Mouse (Mus musculus) E14TG2a.4 (cell line): Measurements from ENCODE around the gene R3hdml.

ENCODE experiments used
- CTCF ChIP-seq: conservative IDR thresholded peaks from 2 replicates; pipeline ENCODE4 v1.5.1; 2014; ENCODE audit warnings: low read length
- NANOG ChIP-seq: IDR thresholded peaks from 2 replicates; pipeline ENCODE4 v1.6.1; 2014; ENCODE audit warnings: borderline replicate concordance, low read length, mixed read lengths

DNA sequence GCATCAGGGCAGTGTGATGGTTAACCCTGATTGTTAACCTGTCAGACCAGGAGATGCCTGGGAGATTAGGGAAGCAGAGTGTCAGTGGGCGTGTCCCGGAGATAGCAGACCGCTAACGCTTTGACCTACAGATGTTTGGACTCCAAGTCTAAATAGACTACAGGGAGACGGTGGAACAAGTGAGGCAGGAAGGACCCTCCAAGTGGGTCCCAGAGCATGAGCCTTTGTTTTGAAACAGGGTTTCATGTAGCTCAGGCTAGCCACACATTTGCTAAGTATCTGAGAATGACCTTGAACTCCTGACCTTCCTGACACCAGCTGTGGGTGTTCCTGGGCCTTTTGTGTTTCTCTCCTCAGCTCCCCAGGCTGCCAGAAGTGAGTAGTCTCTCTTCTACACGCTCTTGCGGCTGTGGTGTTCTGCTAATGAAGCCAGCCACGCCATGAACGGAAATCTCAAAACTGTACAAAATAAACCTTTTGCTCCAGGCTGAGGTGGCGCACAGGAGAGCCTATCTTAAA lies 28.8 kb upstream of the R3hdml start:
- TF ChIP-seq CTCF (no peak), NANOG (peak; percentile 70; the same call in 1 of the 2 replicates)
